Mouse (Mus musculus): Measurements from ENCODE around the gene Rere.

DNA sequence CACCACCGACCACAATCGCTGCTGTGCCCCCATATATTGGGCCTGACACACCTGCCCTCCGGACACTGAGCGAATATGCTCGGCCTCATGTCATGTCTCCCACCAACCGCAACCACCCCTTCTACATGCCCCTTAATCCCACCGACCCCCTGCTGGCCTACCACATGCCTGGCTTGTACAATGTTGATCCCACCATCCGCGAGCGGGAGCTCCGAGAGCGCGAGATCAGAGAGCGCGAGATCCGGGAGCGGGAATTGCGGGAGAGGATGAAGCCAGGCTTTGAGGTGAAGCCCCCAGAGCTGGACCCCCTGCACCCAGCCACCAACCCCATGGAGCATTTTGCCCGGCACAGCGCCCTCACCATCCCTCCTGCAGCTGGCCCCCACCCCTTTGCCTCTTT, 335.4 kb downstream of the Rere start:
- TF ChIP-seq POLR2A (IDR thresholded peaks at IDR 0.05; ENCODE audit: borderline replicate concordance, extremely low read depth, insufficient read depth, insufficient read length, poor library complexity, severe bottlenecking) (no peak), CTCF (IDR thresholded peaks at IDR 0.05; ENCODE audit: borderline replicate concordance, extremely low read depth, insufficient read depth, insufficient read length) (no peak)
